Mouse (Mus musculus) brain, embryonic 14.5 days (tissue): Measurements from ENCODE around the gene Nos2. TPM values are rescaled to one million over a fixed set of nuclear protein-coding genes. Genes with fewer than 3 reads are reported as not detected.
A peak's percentile ranks its signal among the peaks of the same experiment; 100 is the strongest.
"Not testable (repeated sequence)": the region's sequence is repeated elsewhere in the genome, so short reads cannot be mapped to it uniquely, and the experiment has no call there.

Experiments used
- DNase-seq: peaks from one replicate; pipeline ENCODE4 v3.0.0-alpha.2; 2011; ENCODE audit warnings: low read depth
- CTCF ChIP-seq: fragments of 200-500 bp; IDR thresholded peaks from 2 replicates; pipeline ENCODE4 v1.5.1; 2012; ENCODE audit warnings: inconsistent platforms, mild to moderate bottlenecking, moderate library complexity, borderline replicate concordance; ENCODE audit not compliant: insufficient read depth, insufficient read length; ENCODE audit errors: extremely low read depth
- POLR2A ChIP-seq: fragments of 200-500 bp; IDR thresholded peaks from 2 replicates; pipeline ENCODE4 v1.6.1; 2012; ENCODE audit warnings: mild to moderate bottlenecking, inconsistent platforms, borderline replicate concordance; ENCODE audit not compliant: poor library complexity, insufficient read depth, insufficient read length, severe bottlenecking; ENCODE audit errors: extremely low read depth
- polyA plus RNA-seq: library from polyadenylated mRNA; depleted of rRNA; stranded (reverse); fragments of >200 nt; gene quantifications from 2 replicates; pipeline ENCODE4 v1.2.3, GENCODE M21; 2012

Nos2 gene
- polyA plus RNA-seq, 1 experiment, result 1.5 TPM

DNA sequence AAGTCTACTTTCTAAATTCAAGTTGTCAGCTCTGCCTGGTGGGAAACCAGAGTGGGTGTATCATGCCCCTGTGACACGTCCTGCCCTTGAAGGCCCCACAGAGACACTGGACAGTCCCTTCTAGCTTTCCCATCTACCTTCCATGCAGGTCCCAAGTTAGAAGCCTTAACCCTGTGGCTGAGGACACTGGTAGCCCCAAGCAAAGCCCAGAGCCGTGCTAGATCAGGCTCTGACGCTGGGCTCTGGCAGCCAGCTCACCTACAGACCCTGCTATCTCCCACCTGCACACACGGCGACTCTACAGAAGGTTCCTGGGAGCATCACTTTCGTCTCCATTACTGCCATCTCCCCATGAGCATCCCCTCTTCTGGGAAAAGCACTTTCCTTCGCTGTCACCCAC lies 63.0 kb downstream of the Nos2 start:
- no peak for DNase-seq
- TF ChIP-seq POLR2A (no peak), CTCF (no peak)

DNA sequence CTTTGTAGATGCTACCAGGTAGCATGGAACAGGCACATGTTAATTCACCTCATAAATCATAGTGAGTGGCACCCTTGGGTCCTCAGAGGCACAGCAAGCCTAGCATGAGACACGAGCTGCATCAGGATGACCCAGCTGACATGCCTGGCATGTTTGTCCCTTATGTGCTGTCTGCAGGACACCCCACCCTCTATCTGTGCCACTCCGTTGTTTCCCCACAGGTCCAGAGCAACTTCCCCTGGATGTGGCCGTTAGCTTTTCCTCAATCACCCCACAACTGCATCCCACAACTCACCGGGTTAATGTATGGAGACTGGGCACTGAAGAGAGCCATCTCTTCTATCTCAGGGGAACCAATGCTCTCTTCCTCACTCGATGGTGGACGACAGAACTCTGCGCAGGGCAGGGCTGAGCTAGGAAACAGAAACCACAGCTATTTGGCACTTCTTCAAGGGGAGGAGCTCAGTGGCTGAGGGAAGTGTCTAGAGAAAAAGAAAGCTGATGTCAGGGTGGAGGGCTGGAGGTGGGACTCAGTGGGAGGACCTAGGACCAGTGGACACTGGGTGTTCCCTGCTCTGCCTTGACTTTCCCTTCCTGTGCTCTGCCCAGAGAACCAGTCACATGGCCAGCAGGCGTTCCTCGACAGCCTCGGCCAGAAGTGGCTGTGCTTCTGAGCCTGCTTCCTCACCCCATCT lies 64.0 kb downstream of the Nos2 start, which contains the start of gene Lgals9:
Gene Lgals9 (minus strand): TSS at position 464 of the 695 bp plus-strand sequence.
- peak; percentile 12 for DNase-seq
- TF ChIP-seq CTCF (no peak), POLR2A (no peak)

DNA sequence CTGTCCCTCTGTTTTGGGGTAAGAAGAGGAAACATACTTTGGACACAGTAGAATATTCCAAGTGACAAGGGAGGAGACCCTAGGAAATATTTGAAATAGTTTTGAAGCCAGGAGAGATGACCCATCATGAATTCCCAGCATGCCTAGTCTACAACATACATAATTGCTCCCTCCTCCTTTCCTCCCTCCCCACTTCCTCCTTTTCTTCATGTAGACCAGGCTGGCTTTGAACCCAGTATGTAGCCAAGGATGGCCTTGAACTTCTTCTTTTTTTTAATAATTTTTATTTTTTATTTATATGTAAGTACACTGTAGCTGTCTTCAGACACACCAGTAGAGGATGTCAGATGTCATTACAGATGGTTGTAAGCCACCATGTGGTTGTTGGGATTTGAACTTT lies 64.9 kb downstream of the Nos2 start:
- TF ChIP-seq POLR2A (no peak), CTCF (no peak)
- DNase-seq, result no peak

DNA sequence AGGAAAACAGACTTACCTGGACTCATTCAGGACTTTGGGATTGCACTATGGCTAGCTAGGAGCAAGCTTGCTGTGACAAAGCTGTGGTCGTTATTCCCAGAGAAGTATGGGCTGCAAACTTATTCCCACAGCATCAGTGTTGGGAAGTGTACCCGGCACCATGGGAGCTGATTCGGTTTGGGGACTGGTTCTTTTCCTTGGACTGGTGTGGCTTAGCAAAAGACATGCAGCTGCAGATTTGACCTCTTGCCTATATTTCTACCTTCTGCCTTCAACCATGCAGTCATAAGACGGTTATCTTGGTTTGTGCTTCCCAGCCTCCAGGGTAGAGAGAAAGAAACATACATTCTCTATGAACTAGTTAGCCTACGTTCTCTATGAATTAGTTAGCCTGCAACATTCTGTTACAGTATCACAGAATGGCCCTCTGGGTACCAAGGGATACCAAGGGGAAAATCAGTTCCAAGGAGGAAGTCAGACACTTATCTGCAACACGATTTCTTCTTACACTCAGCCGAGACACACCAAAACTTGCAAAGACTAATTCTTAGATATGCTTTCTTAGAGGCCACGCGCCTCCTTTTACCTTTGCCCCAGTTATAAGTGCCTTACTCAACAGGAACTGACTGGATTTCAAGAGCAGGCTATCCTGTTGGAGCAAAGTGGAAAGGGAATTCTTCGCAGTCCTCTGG lies 65.9 kb downstream of the Nos2 start:
- TF ChIP-seq POLR2A (no peak), CTCF (no peak)
- no peak for DNase-seq

DNA sequence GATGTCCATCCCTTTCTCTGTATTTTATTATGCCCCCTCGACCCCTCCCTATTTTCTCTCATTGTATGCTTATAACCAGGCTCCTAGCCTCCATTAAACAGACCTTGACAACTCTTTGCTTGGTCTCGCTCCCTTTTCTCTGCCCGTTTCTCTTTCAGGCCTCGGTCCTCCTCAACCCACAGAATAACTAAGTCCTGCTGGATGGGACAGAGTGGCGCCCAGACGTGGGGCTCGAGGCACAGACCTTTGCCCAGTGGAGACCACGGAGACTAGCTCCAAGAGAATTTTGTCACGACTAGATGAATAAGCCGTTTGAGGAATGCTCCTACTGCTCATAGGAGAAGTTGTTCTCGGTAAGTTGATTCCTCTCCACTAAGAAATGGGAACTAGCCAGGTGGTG lies 68.6 kb downstream of the Nos2 start:
- not testable (repeated sequence) for DNase-seq

DNA sequence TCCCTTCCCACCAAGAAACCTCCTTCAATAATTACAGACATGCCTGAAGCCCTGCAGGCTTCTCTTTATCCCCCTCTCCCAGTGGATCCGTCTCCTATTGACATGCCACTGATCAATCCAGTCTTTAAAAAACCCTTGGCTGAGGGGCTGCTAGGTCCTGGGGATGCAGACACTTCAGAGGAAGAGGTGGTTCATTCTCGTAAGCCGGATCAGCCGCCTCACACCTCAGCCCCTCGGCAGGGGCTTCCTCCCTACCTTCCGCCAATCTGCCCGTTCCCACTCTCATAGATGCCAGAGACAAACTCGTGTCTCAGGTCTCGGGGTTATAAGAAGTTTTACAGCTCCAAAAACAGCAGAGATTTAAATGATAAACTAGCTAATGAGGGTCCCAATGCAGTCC lies 69.5 kb downstream of the Nos2 start:
- TF ChIP-seq POLR2A (no peak), CTCF (no peak)
- no peak for DNase-seq

DNA sequence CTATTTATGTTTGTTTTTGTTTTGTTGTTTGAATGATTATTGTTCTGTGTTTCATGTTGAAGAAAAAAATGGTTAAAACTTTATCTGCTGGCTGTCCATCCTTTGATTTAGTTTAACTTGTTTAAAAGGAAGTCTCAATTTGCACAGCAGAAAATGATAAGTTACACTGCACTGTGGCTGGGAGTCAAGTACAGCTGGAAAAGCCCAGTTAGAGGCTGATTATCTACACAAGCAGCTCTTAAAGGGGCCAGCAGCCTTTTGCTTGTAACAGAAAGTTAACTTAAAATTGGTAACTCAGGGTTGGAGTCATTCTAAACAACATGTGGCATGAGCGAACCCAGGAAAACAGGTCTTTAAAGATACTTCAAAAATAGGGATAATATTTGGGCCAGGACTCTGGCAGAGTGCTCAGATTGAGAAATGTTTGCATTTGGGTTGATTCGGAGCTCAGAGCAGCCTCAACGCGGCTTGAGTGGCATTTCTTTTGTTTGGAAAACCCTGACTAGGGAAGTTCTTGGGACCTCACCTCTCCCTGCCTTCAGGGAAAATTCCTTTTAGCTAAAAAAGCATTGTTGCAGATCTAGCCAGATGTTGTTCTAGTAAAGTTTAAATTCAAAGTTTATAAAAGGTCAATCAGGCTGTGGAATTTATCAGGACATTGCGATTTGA lies 70.4 kb downstream of the Nos2 start:
- DNase-seq, result not testable (repeated sequence)

DNA sequence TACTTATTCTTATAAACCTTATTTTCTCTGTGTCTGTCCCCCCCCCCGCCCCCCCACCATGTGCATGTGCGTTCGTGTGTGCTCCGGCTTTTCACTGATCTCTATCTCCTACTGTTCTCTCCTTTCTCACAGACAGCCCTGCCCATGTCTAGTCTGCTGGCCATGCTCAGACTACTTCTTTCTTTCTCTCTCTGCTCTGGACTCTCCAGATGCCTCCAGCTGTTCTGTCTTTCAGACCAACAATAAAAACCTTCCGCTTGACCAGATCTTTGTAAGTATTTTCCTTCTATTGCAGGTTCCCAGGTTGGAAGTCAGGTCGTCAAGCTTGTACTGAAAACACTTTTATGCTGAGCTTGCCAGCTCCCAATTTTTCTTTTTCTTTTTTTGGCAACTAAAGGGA lies 78.5 kb downstream of the Nos2 start:
- TF ChIP-seq CTCF (no peak), POLR2A (no peak)
- DNase-seq, result no peak

DNA sequence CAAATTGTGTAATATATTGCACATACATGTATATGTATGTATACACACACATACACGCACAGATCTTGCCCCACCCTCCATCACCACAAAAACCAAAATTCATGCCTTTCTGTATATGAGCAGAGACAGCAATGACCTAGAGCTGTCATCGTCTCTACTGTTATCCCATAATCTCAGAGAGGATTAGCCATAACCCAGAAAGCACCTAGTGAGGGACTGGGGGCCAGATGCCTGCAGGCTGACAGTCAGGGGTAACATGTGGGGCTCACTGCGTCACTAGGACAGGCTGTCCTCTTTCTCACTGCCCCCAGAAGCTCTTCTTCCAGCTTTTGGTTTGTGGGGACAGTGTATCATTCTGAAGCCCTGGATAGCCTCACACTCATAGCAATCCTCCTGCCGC lies 81.3 kb downstream of the Nos2 start:
- TF ChIP-seq CTCF (no peak), POLR2A (no peak)
- no peak for DNase-seq

DNA sequence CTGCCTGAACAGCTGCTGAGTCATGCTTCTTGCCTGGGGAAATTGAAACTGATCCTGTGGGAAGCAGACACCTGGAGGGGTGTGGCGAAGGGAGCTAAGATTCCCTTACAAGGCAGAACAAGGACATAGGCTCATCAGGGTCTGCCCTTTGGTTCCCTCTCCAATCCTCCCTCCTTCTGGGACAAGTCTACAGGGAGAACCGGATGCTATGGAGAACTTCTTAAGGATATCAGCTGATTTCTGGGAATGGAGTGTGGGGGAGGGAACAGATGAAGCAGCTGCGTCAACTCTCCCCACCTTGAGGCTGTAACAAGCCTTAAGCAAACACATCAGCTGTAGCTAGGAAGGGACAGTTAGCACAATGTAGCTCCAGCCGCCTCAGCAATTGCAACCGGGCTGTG lies 82.0 kb downstream of the Nos2 start:
- TF ChIP-seq POLR2A (no peak), CTCF (no peak)
- DNase-seq, result no peak

DNA sequence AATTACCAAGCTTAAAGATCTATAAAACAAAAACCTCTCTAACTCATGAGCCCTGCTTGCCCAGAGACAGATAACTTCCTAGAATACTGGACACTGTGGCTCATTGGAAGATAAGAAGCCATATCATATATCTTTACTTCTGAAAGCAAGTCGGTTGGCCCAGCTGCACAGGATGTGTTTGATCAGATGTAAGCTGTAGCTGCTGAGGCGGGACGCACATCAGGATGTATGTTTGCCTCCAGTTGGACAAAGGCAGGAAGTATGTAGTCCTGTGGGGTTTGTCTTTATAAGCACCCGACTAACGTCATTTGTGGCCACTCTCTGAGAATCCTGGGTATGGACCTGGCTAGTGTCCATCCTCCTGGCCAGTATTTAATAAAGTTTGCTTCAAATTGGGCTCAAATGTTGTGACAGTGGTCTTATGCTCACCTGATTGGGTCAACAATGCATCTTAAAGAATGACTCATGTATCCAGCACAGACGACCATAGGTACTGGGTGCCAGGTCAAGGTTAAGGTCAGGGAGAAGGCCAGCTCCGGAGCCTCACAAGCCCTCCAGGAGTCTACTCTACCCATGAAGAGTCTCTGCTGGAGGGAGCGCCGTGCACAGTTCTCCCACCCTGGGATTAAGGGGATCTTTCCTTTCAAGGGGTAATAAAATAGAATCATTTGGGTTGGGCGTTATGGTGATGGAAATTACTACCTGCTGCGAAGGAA lies 82.6 kb downstream of the Nos2 start:
- no peak for TF ChIP-seq CTCF
- no peak for TF ChIP-seq POLR2A
- DNase-seq, result no peak

DNA sequence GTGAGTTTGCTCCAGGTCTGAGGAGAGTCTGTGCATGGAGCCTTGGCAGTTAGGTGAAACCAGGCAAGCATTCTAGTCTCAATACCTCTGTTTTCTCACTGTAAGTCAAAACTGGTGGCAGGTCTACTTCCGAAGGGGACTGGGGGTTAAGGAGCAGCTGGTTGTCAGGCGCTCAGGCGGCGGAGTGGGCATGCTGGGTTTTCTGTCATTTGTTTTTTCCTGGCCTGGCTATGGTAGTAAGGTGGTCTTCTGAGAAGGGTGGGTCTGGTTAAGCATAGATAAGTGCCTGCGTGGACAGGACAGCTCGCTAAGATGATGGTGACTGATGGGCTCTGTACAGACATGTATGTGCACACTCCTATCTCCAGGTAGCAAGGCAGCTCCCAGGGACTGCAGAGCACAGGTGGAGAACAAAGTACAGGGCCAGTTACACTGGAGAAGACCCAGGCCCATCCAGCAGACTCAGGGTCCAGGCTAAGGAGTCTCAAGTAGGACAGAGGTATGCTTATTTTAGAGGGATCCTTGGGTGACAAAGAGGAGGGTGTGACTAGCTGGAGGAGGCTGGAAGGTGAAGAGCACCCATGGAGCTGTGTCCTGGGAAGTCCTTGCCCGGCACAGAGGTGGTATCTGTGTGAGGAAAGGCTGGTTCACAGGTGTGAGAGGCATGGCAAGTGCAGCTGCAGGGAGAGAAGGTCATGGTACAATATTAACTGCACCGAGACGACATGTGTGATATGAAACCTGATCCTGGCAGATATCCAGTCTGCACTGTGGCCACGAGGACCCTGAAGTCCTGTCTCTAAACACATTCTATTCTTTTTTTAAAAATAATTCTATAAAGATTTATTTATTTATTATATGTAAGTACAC lies 83.4 kb downstream of the Nos2 start:
- no peak for TF ChIP-seq CTCF
- no peak for TF ChIP-seq POLR2A

More for the DNA sequence above, 83.4 kb downstream of the Nos2 start:
- DNase-seq, result no peak
